16 mouse cellular contexts compared by ENCODE assay signal in the genomic region with DNA sequence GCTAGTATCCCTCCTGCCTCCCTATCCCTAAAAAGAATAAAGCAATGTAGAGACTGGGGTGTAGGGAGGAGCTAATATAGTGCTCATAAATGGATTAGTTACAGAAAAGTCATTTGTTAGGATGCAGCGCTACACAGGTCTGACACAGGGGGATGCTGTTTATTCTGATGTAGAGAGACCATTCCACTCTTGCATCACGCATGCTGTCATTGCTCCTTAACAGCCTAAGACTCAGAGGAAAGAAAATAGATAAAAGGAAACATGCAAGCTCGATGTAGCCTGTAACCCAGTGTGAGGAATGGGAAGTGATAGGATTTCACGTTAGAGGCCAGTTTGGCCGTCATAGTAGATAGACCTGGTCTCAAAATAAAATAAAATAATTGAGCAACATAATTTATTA. TPM values are rescaled to one million over a fixed set of nuclear protein-coding genes. Genes with fewer than 3 reads are reported as not detected.
A peak's percentile ranks its signal among the peaks of the same experiment; 100 is the strongest.
DNase-seq lines count a peak whose midpoint lies in the region; ATAC-seq and TF ChIP-seq lines count a peak whose summit lies in the region.
"Had no signal": no experiment of that assay in that cellular context is flagged by ENCODE, and none has a peak within 500 bp of the region (broad histone marks: within the 10 kb centered on the region; RNA-seq: fewer than 3 reads in every experiment).

No protein-coding gene starts in this region.

- H3K27me3 ChIP-seq in heart, embryonic 11.5 days (ENCODE audit: control insufficient read depth, insufficient read depth, low read length): no peaks in the 10 kb centered on the region
- H3K27me3 ChIP-seq in heart, embryonic 10.5 days (ENCODE audit: insufficient read depth, poor library complexity, severe bottlenecking): no peaks in the 10 kb centered on the region
- H3K27me3 ChIP-seq in hindbrain, embryonic 13.5 days: no peaks in the 10 kb centered on the region
- H3K27me3 ChIP-seq in hindbrain, embryonic 11.5 days (ENCODE audit: control insufficient read depth, insufficient read depth, low read length): no peaks in the 10 kb centered on the region
- no peaks in the 10 kb centered on the region for H3K27me3 ChIP-seq in neural tube, embryonic 13.5 days
- H3K27me3 ChIP-seq in thymus, adult 2 months (ENCODE audit: control insufficient read depth, insufficient read depth, low read length): no peaks in the 10 kb centered on the region
- H3K27me3 ChIP-seq: forebrain, embryonic 15.5 days; midbrain, embryonic 13.5 days; neural tube, embryonic 12.5 days had no signal

- 69% methylated on average over 5 of the region's 5 CpGs for WGBS in heart, embryonic 11.5 days (ENCODE audit: insufficient replicate concordance)
- 77% methylated on average over 5 of the region's 5 CpGs for WGBS in heart, embryonic 10.5 days
- WGBS in hindbrain, embryonic 13.5 days: 84% methylated on average over 5 of the region's 5 CpGs
- 84% methylated on average over 5 of the region's 5 CpGs for WGBS in hindbrain, embryonic 11.5 days
- WGBS in neural tube, embryonic 13.5 days: 88% methylated on average over 5 of the region's 5 CpGs
- WGBS in thymus, adult 2 months: 57% methylated on average over 5 of the region's 5 CpGs

- DNase-seq in heart, embryonic 10.5 days (ENCODE audit: low spot score): no peak
- DNase-seq in hindbrain, embryonic 11.5 days (ENCODE audit: low spot score): no peak
- no peak for DNase-seq in neural tube, embryonic 10.5 days (ENCODE audit: extremely low spot score, low spot score)
- no peak for DNase-seq in thymus, adult 2 months
- DNase-seq in lung, postnatal 25 days (ENCODE audit: low spot score): no peak
- DNase-seq: cerebellum, adult 9-11 months had no signal

- peaks cover 13% of the 10 kb centered on the region for H3K4me1 ChIP-seq in heart, embryonic 11.5 days (ENCODE audit: control insufficient read depth, insufficient read depth, low read length)
- peaks cover 13% of the 10 kb centered on the region for H3K4me1 ChIP-seq in heart, embryonic 10.5 days
- peaks cover 11% of the 10 kb centered on the region for H3K4me1 ChIP-seq in hindbrain, embryonic 13.5 days (replicated peaks)
- no peaks in the 10 kb centered on the region for H3K4me1 ChIP-seq in hindbrain, embryonic 11.5 days (replicated peaks; ENCODE audit: control insufficient read depth, insufficient read depth, low read length)
- 0 out of 2 replicates have a peak, but pooled peaks cover 6% of the 10 kb centered on the region for H3K4me1 ChIP-seq in neural tube, embryonic 13.5 days (replicated peaks)
- peaks cover 7% of the 10 kb centered on the region for H3K4me1 ChIP-seq in thymus, adult 2 months (replicated peaks; ENCODE audit: control insufficient read depth, insufficient read depth, low read length)
- H3K4me1 ChIP-seq: forebrain, embryonic 15.5 days; neural tube, embryonic 12.5 days had no signal

- ATAC-seq in heart, embryonic 11.5 days (replicated peaks; ENCODE audit: insufficient number of reproducible peaks, low FRiP score, low TSS enrichment): no peak
- no peak for ATAC-seq in hindbrain, embryonic 13.5 days (ENCODE audit: low FRiP score)
- no peak for ATAC-seq in hindbrain, embryonic 11.5 days (ENCODE audit: low FRiP score)
- no peak for ATAC-seq in neural tube, embryonic 13.5 days (ENCODE audit: low read depth)
- ATAC-seq: forebrain, embryonic 15.5 days; intestine, postnatal 0 days; midbrain, embryonic 13.5 days had no signal

- no peak overlapping the region for H3K4me2 ChIP-seq in heart, embryonic 11.5 days
- no peak overlapping the region for H3K4me2 ChIP-seq in hindbrain, embryonic 13.5 days
- H3K4me2 ChIP-seq in hindbrain, embryonic 11.5 days (replicated peaks; ENCODE audit: low read depth, low read length): no peak overlapping the region
- H3K4me2 ChIP-seq in neural tube, embryonic 13.5 days: no peak overlapping the region
- H3K4me2 ChIP-seq: forebrain, embryonic 15.5 days; midbrain, embryonic 13.5 days; neural tube, embryonic 12.5 days had no signal

- H3K4me3 ChIP-seq in heart, embryonic 11.5 days (ENCODE audit: low read depth, low read length): no peak overlapping the region
- no peak overlapping the region for H3K4me3 ChIP-seq in heart, embryonic 10.5 days
- H3K4me3 ChIP-seq in hindbrain, embryonic 13.5 days: no peak overlapping the region
- H3K4me3 ChIP-seq in hindbrain, embryonic 11.5 days (ENCODE audit: low read depth, low read length): no peak overlapping the region
- H3K4me3 ChIP-seq in neural tube, embryonic 13.5 days: no peak overlapping the region
- H3K4me3 ChIP-seq in thymus, adult 2 months (ENCODE audit: control insufficient read depth, insufficient read depth, low read length): no peak overlapping the region
- H3K4me3 ChIP-seq: embryonic facial prominence, embryonic 10.5 days; forebrain, embryonic 15.5 days; hindbrain, embryonic 10.5 days; layer of hippocampus, adult 2 months; midbrain, embryonic 13.5 days; neural tube, embryonic 12.5 days had no signal

- no peaks in the 10 kb centered on the region for H3K9me3 ChIP-seq in heart, embryonic 11.5 days (replicated peaks; ENCODE audit: control insufficient read depth, low read length)
- no peaks in the 10 kb centered on the region for H3K9me3 ChIP-seq in heart, embryonic 10.5 days
- no peaks in the 10 kb centered on the region for H3K9me3 ChIP-seq in hindbrain, embryonic 13.5 days
- H3K9me3 ChIP-seq in hindbrain, embryonic 11.5 days (ENCODE audit: control insufficient read depth, low read length): no peaks in the 10 kb centered on the region
- no peaks in the 10 kb centered on the region for H3K9me3 ChIP-seq in neural tube, embryonic 13.5 days
- H3K9me3 ChIP-seq: embryonic facial prominence, embryonic 10.5 days; forebrain, embryonic 15.5 days; hindbrain, embryonic 10.5 days; midbrain, embryonic 13.5 days; neural tube, embryonic 12.5 days had no signal

- TF ChIP-seq POLR2A in thymus, adult 2 months (IDR thresholded peaks at IDR 0.05; ENCODE audit: control insufficient read depth, extremely low read depth, insufficient read depth, low read length, poor library complexity): no peak

- no peak for TF ChIP-seq CTCF in thymus, adult 2 months (IDR thresholded peaks at IDR 0.05; ENCODE audit: borderline replicate concordance, control insufficient read depth, extremely low read depth, insufficient read depth, low read length, poor library complexity)

- peak overlapping the region; percentile 64; the same call in 1 of the 2 replicates for H3K27ac ChIP-seq in heart, embryonic 11.5 days (ENCODE audit: low read depth, low read length)
- H3K27ac ChIP-seq in heart, embryonic 10.5 days: no peak overlapping the region
- H3K27ac ChIP-seq in hindbrain, embryonic 13.5 days: peak overlapping the region; percentile 70; the same call in 1 of the 2 replicates
- H3K27ac ChIP-seq in hindbrain, embryonic 11.5 days (ENCODE audit: low read depth, low read length): no peak overlapping the region
- H3K27ac ChIP-seq in neural tube, embryonic 13.5 days (replicated peaks): peak overlapping the region; percentile 42; the same call in 1 of the 2 replicates
- no peak overlapping the region; the same call in 1 of the 2 replicates for H3K27ac ChIP-seq in thymus, adult 2 months (ENCODE audit: control insufficient read depth, insufficient read depth, low read length)
- H3K27ac ChIP-seq: embryonic facial prominence, embryonic 10.5 days; forebrain, embryonic 15.5 days; hindbrain, embryonic 10.5 days; layer of hippocampus, adult 2 months; midbrain, embryonic 13.5 days; neural tube, embryonic 12.5 days had no signal

- H3K36me3 ChIP-seq in heart, embryonic 11.5 days (ENCODE audit: control insufficient read depth, insufficient read depth, low read length): no peaks in the 10 kb centered on the region
- peaks cover 4% of the 10 kb centered on the region; the same call in 1 of the 2 replicates for H3K36me3 ChIP-seq in heart, embryonic 10.5 days
- H3K36me3 ChIP-seq in hindbrain, embryonic 13.5 days: no peaks in the 10 kb centered on the region
- H3K36me3 ChIP-seq in hindbrain, embryonic 11.5 days (ENCODE audit: control insufficient read depth, insufficient read depth, low read length): no peaks in the 10 kb centered on the region
- H3K36me3 ChIP-seq in neural tube, embryonic 13.5 days: no peaks in the 10 kb centered on the region
- no peaks in the 10 kb centered on the region for H3K36me3 ChIP-seq in thymus, adult 2 months (ENCODE audit: control insufficient read depth, insufficient read depth, low read length)
- H3K36me3 ChIP-seq: forebrain, embryonic 15.5 days; midbrain, embryonic 13.5 days; neural tube, embryonic 12.5 days had no signal

- H3K9ac ChIP-seq in heart, embryonic 11.5 days (ENCODE audit: low read depth, low read length): no peak overlapping the region
- no peak overlapping the region for H3K9ac ChIP-seq in hindbrain, embryonic 13.5 days
- H3K9ac ChIP-seq in hindbrain, embryonic 11.5 days (ENCODE audit: low read depth, low read length): no peak overlapping the region
- H3K9ac ChIP-seq in neural tube, embryonic 13.5 days: no peak overlapping the region
- H3K9ac ChIP-seq: forebrain, embryonic 15.5 days; midbrain, embryonic 13.5 days; neural tube, embryonic 12.5 days had no signal

RNA-seq across cellular contexts. Expression of gene Rcor1, which starts 31.9 kb away (rescaled TPM):
- 11.9 TPM in 2 replicates for polyA plus RNA-seq in heart, embryonic 11.5 days (2014; fragmentation: Nextera tagmentation; extraction: Ambion mirVana)
- polyA plus RNA-seq in heart, embryonic 10.5 days (2016; fragmentation: Nextera tagmentation; extraction: Ambion mirVana): 6.5 and 9.2 TPM in 2 replicates
- 5.2 and 5.6 TPM in 2 replicates for polyA plus RNA-seq in hindbrain, embryonic 13.5 days (2015; fragmentation: Nextera tagmentation; extraction: Ambion mirVana)
- polyA plus RNA-seq in hindbrain, embryonic 11.5 days (2014; fragmentation: Nextera tagmentation; extraction: Ambion mirVana): 11.5 and 13.2 TPM in 2 replicates
- 5.8 and 6.8 TPM in 2 replicates for polyA plus RNA-seq in neural tube, embryonic 13.5 days (2015; fragmentation: Nextera tagmentation; extraction: Ambion mirVana)
- 21.9 and 24.4 TPM in 2 replicates for polyA plus RNA-seq in thymus, adult 2 months (2012; rRNA removed)

Comparison
In these comparisons a context has a peak if more than half of its experiments do, and no peak if none do; other contexts are left out.
1. H3K27ac ChIP-seq: peak in heart, embryonic 11.5 days (single experiment), hindbrain, embryonic 13.5 days (single experiment) and neural tube, embryonic 13.5 days (single experiment); none in heart, embryonic 10.5 days (single experiment), hindbrain, embryonic 11.5 days (single experiment) and thymus, adult 2 months (single experiment).